Mouse (Mus musculus): ENCODE measurements around the gene Rps11. TPM values are rescaled to one million over a fixed set of nuclear protein-coding genes. Genes with fewer than 3 reads are reported as not detected.

Rps11 gene
- polyA plus RNA-seq, 1 experiment = 3,175 TPM

DNA sequence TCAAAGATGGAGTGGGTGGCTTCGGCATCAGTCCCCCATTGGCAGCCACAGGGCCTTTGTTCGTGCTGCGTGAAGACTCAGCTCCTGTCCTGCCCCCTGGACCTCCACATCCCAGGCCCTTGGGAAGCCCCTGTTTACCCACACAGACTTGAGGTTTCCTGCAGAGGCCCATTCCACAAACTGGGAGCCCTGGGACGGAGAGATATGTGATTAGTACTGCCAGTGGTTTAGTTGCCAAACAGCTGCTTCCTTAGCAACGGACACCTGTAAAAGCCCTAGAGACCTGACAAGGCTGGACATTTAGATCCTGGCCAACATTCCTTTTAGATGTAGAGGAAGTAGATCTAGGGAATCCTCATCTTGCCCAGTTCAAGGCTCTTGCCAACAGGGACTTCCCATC lies 17.7 kb upstream of the Rps11 start:
- Histone ChIP-seq H3K27me3 (ENCODE audit: control insufficient read depth, insufficient read depth, insufficient read length) (no peaks in the 10 kb centered on the region), H3K36me3 (ENCODE audit: control insufficient read depth, insufficient read depth) (no peaks in the 10 kb centered on the region), H3K79me2 (ENCODE audit: control insufficient read depth, insufficient read depth) (no peaks in the 10 kb centered on the region), H3ac (ENCODE audit: control insufficient read depth, insufficient read length, low read depth) (no peak overlapping the region), H3K4me3 (ENCODE audit: insufficient read depth, poor library complexity, severe bottlenecking) (no peak overlapping the region), H3K79me3 (ENCODE audit: low read depth) (no peaks in the 10 kb centered on the region)
- no peak for TF ChIP-seq MYOG (IDR thresholded peaks at IDR 0.05; ENCODE audit: control insufficient read depth, extremely low read depth, insufficient read length)
- no peak for TF ChIP-seq USF1 (IDR thresholded peaks at IDR 0.05; ENCODE audit: low read depth)
- TF ChIP-seq FOSL1 (IDR thresholded peaks at IDR 0.05; ENCODE audit: insufficient read depth, low read length, poor library complexity, severe bottlenecking) = no peak
- TF ChIP-seq CTCF (IDR thresholded peaks at IDR 0.05; ENCODE audit: control insufficient read depth, insufficient read depth, insufficient read length) = no peak
- no peak for TF ChIP-seq MAX (IDR thresholded peaks at IDR 0.05)
- no peak for TF ChIP-seq CEBPB (IDR thresholded peaks at IDR 0.05; ENCODE audit: low read depth)
- no peak for TF ChIP-seq MYOD1 (IDR thresholded peaks at IDR 0.05; ENCODE audit: control insufficient read depth, insufficient read length, low read depth)

- no peak overlapping the region for H3K4me3 ChIP-seq (ENCODE audit: insufficient read depth, poor library complexity, severe bottlenecking)
- H3K27me3 ChIP-seq (ENCODE audit: control insufficient read depth, insufficient read depth, insufficient read length) = no peaks in the 10 kb centered on the region
- H3K79me2 ChIP-seq (ENCODE audit: control insufficient read depth, insufficient read depth) = no peaks in the 10 kb centered on the region
- H3ac ChIP-seq (ENCODE audit: control insufficient read depth, insufficient read length, low read depth) = no peak overlapping the region
- no peaks in the 10 kb centered on the region for H3K36me3 ChIP-seq (ENCODE audit: control insufficient read depth, insufficient read depth)
- TF ChIP-seq CEBPB (IDR thresholded peaks at IDR 0.05; ENCODE audit: low read depth) (no peak), USF1 (IDR thresholded peaks at IDR 0.05; ENCODE audit: low read depth) (no peak)
- H3K79me3 ChIP-seq (ENCODE audit: low read depth) = no peaks in the 10 kb centered on the region
Measured at GRCm38 (mm10) chr7:45141319-45141718, 17.1 kb upstream of the Rps11 start.

GRCm38 (mm10) chr7:45139904-45140723 lies 15.9 kb upstream of the Rps11 start:
- Histone ChIP-seq H3ac (ENCODE audit: control insufficient read depth, insufficient read length, low read depth) (no peak overlapping the region), H3K36me3 (ENCODE audit: control insufficient read depth, insufficient read depth) (no peaks in the 10 kb centered on the region), H3K79me2 (ENCODE audit: control insufficient read depth, insufficient read depth) (no peaks in the 10 kb centered on the region), H3K27me3 (ENCODE audit: control insufficient read depth, insufficient read depth, insufficient read length) (no peaks in the 10 kb centered on the region), H3K4me3 (ENCODE audit: insufficient read depth, poor library complexity, severe bottlenecking) (no peak overlapping the region), H3K79me3 (ENCODE audit: low read depth) (no peaks in the 10 kb centered on the region)
- TF ChIP-seq MAX (IDR thresholded peaks at IDR 0.05) (no peak), MYOG (IDR thresholded peaks at IDR 0.05; ENCODE audit: control insufficient read depth, extremely low read depth, insufficient read length) (no peak), CTCF (IDR thresholded peaks at IDR 0.05; ENCODE audit: control insufficient read depth, insufficient read depth, insufficient read length) (no peak), MYOD1 (IDR thresholded peaks at IDR 0.05; ENCODE audit: control insufficient read depth, insufficient read length, low read depth) (no peak)

- no peak for TF ChIP-seq CEBPB (IDR thresholded peaks at IDR 0.05; ENCODE audit: low read depth)
- TF ChIP-seq MYOG (IDR thresholded peaks at IDR 0.05; ENCODE audit: control insufficient read depth, extremely low read depth, insufficient read length) = no peak
- TF ChIP-seq MYOD1 (IDR thresholded peaks at IDR 0.05; ENCODE audit: control insufficient read depth, insufficient read length, low read depth) = no peak
- no peak for TF ChIP-seq FOSL1 (IDR thresholded peaks at IDR 0.05; ENCODE audit: insufficient read depth, low read length, poor library complexity, severe bottlenecking)
- no peak for TF ChIP-seq MAX (IDR thresholded peaks at IDR 0.05)
- TF ChIP-seq CTCF (IDR thresholded peaks at IDR 0.05; ENCODE audit: control insufficient read depth, insufficient read depth, insufficient read length) = no peak
- no peak for TF ChIP-seq USF1 (IDR thresholded peaks at IDR 0.05; ENCODE audit: low read depth)
- Histone ChIP-seq H3K36me3 (ENCODE audit: control insufficient read depth, insufficient read depth) (no peaks in the 10 kb centered on the region), H3K27me3 (ENCODE audit: control insufficient read depth, insufficient read depth, insufficient read length) (no peaks in the 10 kb centered on the region), H3K4me3 (ENCODE audit: insufficient read depth, poor library complexity, severe bottlenecking) (no peak overlapping the region), H3K79me3 (ENCODE audit: low read depth) (no peaks in the 10 kb centered on the region), H3K79me2 (ENCODE audit: control insufficient read depth, insufficient read depth) (no peaks in the 10 kb centered on the region), H3ac (ENCODE audit: control insufficient read depth, insufficient read length, low read depth) (no peak overlapping the region)
Measured at GRCm38 (mm10) chr7:45138403-45138802, 14.2 kb upstream of the Rps11 start.

- Histone ChIP-seq H3K4me3 (ENCODE audit: insufficient read depth, poor library complexity, severe bottlenecking) (no peak overlapping the region), H3K36me3 (ENCODE audit: control insufficient read depth, insufficient read depth) (no peaks in the 10 kb centered on the region), H3K79me2 (ENCODE audit: control insufficient read depth, insufficient read depth) (no peaks in the 10 kb centered on the region), H3K79me3 (ENCODE audit: low read depth) (no peaks in the 10 kb centered on the region), H3ac (ENCODE audit: control insufficient read depth, insufficient read length, low read depth) (no peak overlapping the region), H3K27me3 (ENCODE audit: control insufficient read depth, insufficient read depth, insufficient read length) (no peaks in the 10 kb centered on the region)
- no peak for TF ChIP-seq USF1 (IDR thresholded peaks at IDR 0.05; ENCODE audit: low read depth)
Measured at GRCm38 (mm10) chr7:45137171-45138006, 13.2 kb upstream of the Rps11 start.

DNA sequence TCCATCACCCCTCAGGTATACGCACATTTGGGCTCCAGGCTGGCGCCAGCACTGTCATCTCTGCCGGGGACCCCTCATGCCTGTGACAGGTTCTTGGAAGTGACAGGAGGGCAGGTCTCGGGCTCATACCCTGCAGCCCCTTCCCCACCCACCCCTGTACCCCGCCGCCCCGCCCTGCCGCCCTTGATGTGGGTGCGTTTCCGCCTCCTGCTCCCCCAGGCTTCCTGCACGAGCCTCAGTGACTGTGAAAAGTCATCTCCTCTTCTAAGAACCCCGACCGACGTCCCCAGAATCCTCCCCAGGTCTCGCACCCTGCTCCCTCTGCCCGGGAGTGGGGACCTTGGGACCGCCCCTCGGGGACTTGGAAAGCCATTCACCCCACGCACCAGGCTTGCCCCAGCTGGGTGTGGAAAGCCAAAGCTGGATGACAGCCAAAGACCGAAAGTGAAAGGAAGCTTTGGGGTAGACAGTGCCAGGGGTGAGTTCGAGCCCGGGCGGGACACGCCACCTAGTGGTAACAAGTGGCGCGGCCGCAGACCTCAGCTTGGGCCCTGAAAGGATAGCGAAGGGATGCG lies 11.8 kb upstream of the Rps11 start, which contains the start of the genes Gm45713 and Flt3l:
TSS of gene Gm45713 (minus strand) at position 239 of the 575 bp plus-strand sequence.
TSS of gene Flt3l (minus strand) at position 440 of the 575 bp plus-strand sequence.
- Histone ChIP-seq H3K79me2 (ENCODE audit: control insufficient read depth, insufficient read depth) (no peaks in the 10 kb centered on the region), H3ac (ENCODE audit: control insufficient read depth, insufficient read length, low read depth) (peak within 1 kb of the TSS; percentile 76)
- no peak for TF ChIP-seq USF1 (IDR thresholded peaks at IDR 0.05; ENCODE audit: low read depth)
- TF ChIP-seq MYOD1 (IDR thresholded peaks at IDR 0.05; ENCODE audit: control insufficient read depth, insufficient read length, low read depth) = no peak
- no peak for TF ChIP-seq MAX (IDR thresholded peaks at IDR 0.05)
- TF ChIP-seq CTCF (IDR thresholded peaks at IDR 0.05; ENCODE audit: control insufficient read depth, insufficient read depth, insufficient read length) = peak; percentile 95
- TF ChIP-seq CEBPB (IDR thresholded peaks at IDR 0.05; ENCODE audit: low read depth) = no peak
- TF ChIP-seq FOSL1 (IDR thresholded peaks at IDR 0.05; ENCODE audit: insufficient read depth, low read length, poor library complexity, severe bottlenecking) = no peak
- no peak for TF ChIP-seq MYOG (IDR thresholded peaks at IDR 0.05; ENCODE audit: control insufficient read depth, extremely low read depth, insufficient read length)

More for the DNA sequence above, 11.8 kb upstream of the Rps11 start, which contains the start of the genes Gm45713 and Flt3l:
- Histone ChIP-seq H3K27me3 (ENCODE audit: control insufficient read depth, insufficient read depth, insufficient read length) (no peaks in the 10 kb centered on the region), H3K79me3 (ENCODE audit: low read depth) (no peaks in the 10 kb centered on the region), H3K4me3 (ENCODE audit: insufficient read depth, poor library complexity, severe bottlenecking) (peak within 1 kb of the TSS; percentile 34), H3K36me3 (ENCODE audit: control insufficient read depth, insufficient read depth) (no peaks in the 10 kb centered on the region)

Data from C2C12 (cell line).